Mouse (Mus musculus): ENCODE results near the gene Mthfd2l. TPM values are rescaled to one million over a fixed set of nuclear protein-coding genes. Genes with fewer than 3 reads are reported as not detected.

Mthfd2l gene
- polyA plus RNA-seq, 1 experiment from 2014 or later: 31.0 TPM

GRCm38 (mm10) chr5:90949499-90949898 is 18.6 kb downstream of the Mthfd2l start:
- 62% methylated on average over 15 of the region's 15 CpGs for WGBS
- no peak overlapping the region for H3K4me3 ChIP-seq
- no peak overlapping the region for H3K9ac ChIP-seq
- no peaks in the 10 kb centered on the region for H3K4me1 ChIP-seq (replicated peaks)
- H3K27ac ChIP-seq: no peak overlapping the region
- no peak for ATAC-seq (replicated peaks; ENCODE audit: insufficient number of reproducible peaks, insufficient read depth, low FRiP score, low read depth)
- H3K9me3 ChIP-seq (replicated peaks): no peaks in the 10 kb centered on the region
- H3K36me3 ChIP-seq: no peaks in the 10 kb centered on the region
- H3K27me3 ChIP-seq: no peaks in the 10 kb centered on the region
- no peak overlapping the region for H3K4me2 ChIP-seq

GRCm38 (mm10) chr5:90951475-90951874 is 20.6 kb downstream of the Mthfd2l start:
- no peaks in the 10 kb centered on the region for H3K27me3 ChIP-seq
- H3K36me3 ChIP-seq: no peaks in the 10 kb centered on the region
- no peak for ATAC-seq (replicated peaks; ENCODE audit: insufficient number of reproducible peaks, insufficient read depth, low FRiP score, low read depth)
- H3K4me1 ChIP-seq (replicated peaks): no peaks in the 10 kb centered on the region
- no peaks in the 10 kb centered on the region for H3K9me3 ChIP-seq (replicated peaks)
- H3K27ac ChIP-seq: no peak overlapping the region
- no peak overlapping the region for H3K4me3 ChIP-seq
- no peak overlapping the region for H3K4me2 ChIP-seq
- H3K9ac ChIP-seq: no peak overlapping the region
- WGBS: 41% methylated on average over 2 of the region's 2 CpGs

GRCm38 (mm10) chr5:90952731-90953481 is 22.0 kb downstream of the Mthfd2l start:
- no peaks in the 10 kb centered on the region for H3K36me3 ChIP-seq
- H3K9ac ChIP-seq: no peak overlapping the region
- H3K9me3 ChIP-seq (replicated peaks): no peaks in the 10 kb centered on the region
- WGBS: 70% methylated on average over 8 of the region's 8 CpGs
- no peak overlapping the region for H3K4me3 ChIP-seq
- H3K27me3 ChIP-seq: no peaks in the 10 kb centered on the region
- no peak overlapping the region for H3K4me2 ChIP-seq
- no peak for ATAC-seq (replicated peaks; ENCODE audit: insufficient number of reproducible peaks, insufficient read depth, low FRiP score, low read depth)
- no peak overlapping the region for H3K27ac ChIP-seq
- no peaks in the 10 kb centered on the region for H3K4me1 ChIP-seq (replicated peaks)

GRCm38 (mm10) chr5:90964316-90964715 is 33.4 kb downstream of the Mthfd2l start:
- Histone ChIP-seq H3K27me3 (no peaks in the 10 kb centered on the region), H3K4me2 (no peak overlapping the region), H3K36me3 (no peaks in the 10 kb centered on the region), H3K4me1 (replicated peaks) (no peaks in the 10 kb centered on the region), H3K4me3 (no peak overlapping the region), H3K27ac (no peak overlapping the region), H3K9me3 (replicated peaks) (no peaks in the 10 kb centered on the region), H3K9ac (no peak overlapping the region)
- WGBS: 64% methylated on average over 4 of the region's 4 CpGs
- no peak for ATAC-seq (replicated peaks; ENCODE audit: insufficient number of reproducible peaks, insufficient read depth, low FRiP score, low read depth)

GRCm38 (mm10) chr5:90964764-90965163 is 33.8 kb downstream of the Mthfd2l start:
- WGBS: 88% methylated on average over 4 of the region's 4 CpGs

GRCm38 (mm10) chr5:90965386-90965785 is 34.5 kb downstream of the Mthfd2l start:
- Histone ChIP-seq H3K4me2 (no peak overlapping the region), H3K36me3 (no peaks in the 10 kb centered on the region), H3K9ac (no peak overlapping the region), H3K4me1 (replicated peaks) (no peaks in the 10 kb centered on the region), H3K4me3 (no peak overlapping the region), H3K9me3 (replicated peaks) (no peaks in the 10 kb centered on the region), H3K27ac (no peak overlapping the region), H3K27me3 (no peaks in the 10 kb centered on the region)
- WGBS: 69% methylated on average over 4 of the region's 4 CpGs
- no peak for ATAC-seq (replicated peaks; ENCODE audit: insufficient number of reproducible peaks, insufficient read depth, low FRiP score, low read depth)

More at GRCm38 (mm10) chr5:90964764-90965163, 33.8 kb downstream of the Mthfd2l start:
- Histone ChIP-seq H3K4me3 (no peak overlapping the region), H3K36me3 (no peaks in the 10 kb centered on the region), H3K4me1 (replicated peaks) (no peaks in the 10 kb centered on the region), H3K27me3 (no peaks in the 10 kb centered on the region), H3K4me2 (no peak overlapping the region), H3K27ac (no peak overlapping the region), H3K9ac (no peak overlapping the region), H3K9me3 (replicated peaks) (no peaks in the 10 kb centered on the region)
- ATAC-seq (replicated peaks; ENCODE audit: insufficient number of reproducible peaks, insufficient read depth, low FRiP score, low read depth): no peak

- H3K4me2 ChIP-seq: no peak overlapping the region
- H3K4me3 ChIP-seq: no peak overlapping the region
- H3K36me3 ChIP-seq: no peaks in the 10 kb centered on the region
- H3K9ac ChIP-seq: no peak overlapping the region
- no peaks in the 10 kb centered on the region for H3K9me3 ChIP-seq (replicated peaks)
- no peaks in the 10 kb centered on the region for H3K27me3 ChIP-seq
- no peak overlapping the region for H3K27ac ChIP-seq
- no peak for ATAC-seq (replicated peaks; ENCODE audit: insufficient number of reproducible peaks, insufficient read depth, low FRiP score, low read depth)
- H3K4me1 ChIP-seq (replicated peaks): no peaks in the 10 kb centered on the region
- WGBS: 80% methylated on average over 4 of the region's 4 CpGs
These were observed 46.3 kb downstream of the Mthfd2l start for GRCm38 (mm10) chr5:90977244-90977643.

GRCm38 (mm10) chr5:90980297-90980696 is 49.4 kb downstream of the Mthfd2l start:
- WGBS: 67% methylated on average over 7 of the region's 7 CpGs
- Histone ChIP-seq H3K4me3 (no peak overlapping the region), H3K9me3 (replicated peaks) (no peaks in the 10 kb centered on the region), H3K27ac (no peak overlapping the region), H3K9ac (no peak overlapping the region), H3K36me3 (no peaks in the 10 kb centered on the region), H3K4me2 (no peak overlapping the region), H3K4me1 (replicated peaks) (no peaks in the 10 kb centered on the region), H3K27me3 (no peaks in the 10 kb centered on the region)
- ATAC-seq (replicated peaks; ENCODE audit: insufficient number of reproducible peaks, insufficient read depth, low FRiP score, low read depth): no peak

- WGBS: 75% methylated on average over 5 of the region's 5 CpGs
- H3K27me3 ChIP-seq: no peaks in the 10 kb centered on the region
- H3K9ac ChIP-seq: no peak overlapping the region
- no peak overlapping the region for H3K27ac ChIP-seq
- H3K36me3 ChIP-seq: no peaks in the 10 kb centered on the region
- no peaks in the 10 kb centered on the region for H3K9me3 ChIP-seq (replicated peaks)
- H3K4me2 ChIP-seq: no peak overlapping the region
- no peak overlapping the region for H3K4me3 ChIP-seq
- no peaks in the 10 kb centered on the region for H3K4me1 ChIP-seq (replicated peaks)
- no peak for ATAC-seq (replicated peaks; ENCODE audit: insufficient number of reproducible peaks, insufficient read depth, low FRiP score, low read depth)
These were observed 56.7 kb downstream of the Mthfd2l start for GRCm38 (mm10) chr5:90987605-90988004.

- no peaks in the 10 kb centered on the region for H3K36me3 ChIP-seq
- 75% methylated on average over 3 of the region's 3 CpGs for WGBS
- no peak overlapping the region for H3K27ac ChIP-seq
- no peaks in the 10 kb centered on the region for H3K27me3 ChIP-seq
- no peak overlapping the region for H3K4me2 ChIP-seq
- no peaks in the 10 kb centered on the region for H3K4me1 ChIP-seq (replicated peaks)
- no peak overlapping the region for H3K9ac ChIP-seq
- no peak overlapping the region for H3K4me3 ChIP-seq
- no peak for ATAC-seq (replicated peaks; ENCODE audit: insufficient number of reproducible peaks, insufficient read depth, low FRiP score, low read depth)
- no peaks in the 10 kb centered on the region for H3K9me3 ChIP-seq (replicated peaks)
These were observed 57.2 kb downstream of the Mthfd2l start for GRCm38 (mm10) chr5:90988149-90988548.

GRCm38 (mm10) chr5:90988592-90988991 is 57.7 kb downstream of the Mthfd2l start:
- Histone ChIP-seq H3K27ac (no peak overlapping the region), H3K36me3 (no peaks in the 10 kb centered on the region), H3K4me3 (no peak overlapping the region), H3K27me3 (no peaks in the 10 kb centered on the region), H3K4me2 (no peak overlapping the region), H3K4me1 (replicated peaks) (no peaks in the 10 kb centered on the region), H3K9ac (no peak overlapping the region), H3K9me3 (replicated peaks) (no peaks in the 10 kb centered on the region)
- ATAC-seq (replicated peaks; ENCODE audit: insufficient number of reproducible peaks, insufficient read depth, low FRiP score, low read depth): no peak
- WGBS: 87% methylated on average over 4 of the region's 4 CpGs

GRCm38 (mm10) chr5:90999942-91000341 is 69.0 kb downstream of the Mthfd2l start:
- 89% methylated on average over 8 of the region's 8 CpGs for WGBS
- Histone ChIP-seq H3K4me3 (no peak overlapping the region), H3K36me3 (no peaks in the 10 kb centered on the region), H3K9me3 (replicated peaks) (no peaks in the 10 kb centered on the region), H3K9ac (no peak overlapping the region), H3K27me3 (no peaks in the 10 kb centered on the region), H3K27ac (no peak overlapping the region), H3K4me1 (replicated peaks) (no peaks in the 10 kb centered on the region), H3K4me2 (no peak overlapping the region)
- no peak for ATAC-seq (replicated peaks; ENCODE audit: insufficient number of reproducible peaks, insufficient read depth, low FRiP score, low read depth)
